Mouse (Mus musculus) forebrain, postnatal 0 days (tissue): Measurements from ENCODE around the gene Zim1. TPM values are rescaled to one million over a fixed set of nuclear protein-coding genes. Genes with fewer than 3 reads are reported as not detected.

Source experiments
- ATAC-seq: fragments of 200-750 bp; cut with Nextera tagmentation; 2 replicates; pipeline ENCODE4 v1.8.0; 2017; ENCODE audit warnings: mild to moderate bottlenecking, moderate library complexity
- DNase-seq: peaks from one replicate; pipeline ENCODE4 v3.0.0-alpha.2; 2015
- H3K27ac ChIP-seq: fragments of 300-500 bp; sonication (generic); 2 replicates; pipeline ENCODE4 v1.5.1; 2014; ENCODE audit warnings: low read depth, mild to moderate bottlenecking, antibody characterized with exemption, low read length, moderate library complexity, mixed read lengths
- H3K27me3 ChIP-seq: fragments of 300-500 bp; sonication (generic); 2 replicates; pipeline ENCODE4 v1.6.1; 2014; ENCODE audit warnings: mild to moderate bottlenecking, low read length, mixed read lengths; ENCODE audit not compliant: insufficient read depth
- H3K36me3 ChIP-seq: fragments of 300-500 bp; sonication (generic); 2 replicates; pipeline ENCODE4 v1.6.1; 2014; ENCODE audit warnings: mild to moderate bottlenecking, moderate library complexity; ENCODE audit not compliant: insufficient read depth
- H3K4me1 ChIP-seq: fragments of 300-500 bp; sonication (generic); 2 replicates; pipeline ENCODE4 v1.6.1; 2014; ENCODE audit warnings: antibody characterized with exemption; ENCODE audit not compliant: insufficient read depth
- H3K4me2 ChIP-seq: fragments of 300-500 bp; sonication (generic); 2 replicates; pipeline ENCODE4 v1.6.1; 2014; ENCODE audit warnings: low read depth, mild to moderate bottlenecking, moderate library complexity
- H3K4me3 ChIP-seq: fragments of 300-500 bp; sonication (generic); 2 replicates; pipeline ENCODE4 v1.5.1; 2014; ENCODE audit warnings: low read depth, low read length, mixed read lengths
- H3K9ac ChIP-seq: fragments of 300-500 bp; sonication (generic); 2 replicates; pipeline ENCODE4 v1.6.1; 2014; ENCODE audit warnings: mild to moderate bottlenecking
- H3K9me3 ChIP-seq: fragments of 300-500 bp; sonication (generic); 2 replicates; pipeline ENCODE4 v1.6.1; 2016; ENCODE audit warnings: low read length
- CTCF ChIP-seq: sonication (generic); IDR thresholded peaks from 2 replicates; pipeline ENCODE4 v1.5.1; 2016; ENCODE audit warnings: antibody characterized with exemption, control low read depth, low read depth
- WGBS: fragments of 180-500 bp; shearing (Covaris S2); extraction: QIAGEN DNeasy Blood & Tissue Kit; methylation state at CpG from one replicate; pipeline ENCODE4 v1.1.7; 2014; 5-methylcytosine and 5-hydroxymethylcytosine counted together
- polyA plus RNA-seq: library from polyadenylated mRNA; unstranded; fragments of >200 nt; fragmentation: Nextera tagmentation; extraction: Ambion mirVana; gene quantifications from 2 replicates; pipeline ENCODE4 v1.2.1, GENCODE M21; 2015
- total RNA-seq: library from RNA; depleted of rRNA; stranded (reverse); fragments of >200 nt; gene quantifications from 2 replicates; pipeline ENCODE4 v1.2.3, GENCODE M21; 2014

The Zim1 gene
- total and polyA plus RNA-seq, 2 experiments from 2014 or later, result 4.7 to 29.1 TPM

DNA sequence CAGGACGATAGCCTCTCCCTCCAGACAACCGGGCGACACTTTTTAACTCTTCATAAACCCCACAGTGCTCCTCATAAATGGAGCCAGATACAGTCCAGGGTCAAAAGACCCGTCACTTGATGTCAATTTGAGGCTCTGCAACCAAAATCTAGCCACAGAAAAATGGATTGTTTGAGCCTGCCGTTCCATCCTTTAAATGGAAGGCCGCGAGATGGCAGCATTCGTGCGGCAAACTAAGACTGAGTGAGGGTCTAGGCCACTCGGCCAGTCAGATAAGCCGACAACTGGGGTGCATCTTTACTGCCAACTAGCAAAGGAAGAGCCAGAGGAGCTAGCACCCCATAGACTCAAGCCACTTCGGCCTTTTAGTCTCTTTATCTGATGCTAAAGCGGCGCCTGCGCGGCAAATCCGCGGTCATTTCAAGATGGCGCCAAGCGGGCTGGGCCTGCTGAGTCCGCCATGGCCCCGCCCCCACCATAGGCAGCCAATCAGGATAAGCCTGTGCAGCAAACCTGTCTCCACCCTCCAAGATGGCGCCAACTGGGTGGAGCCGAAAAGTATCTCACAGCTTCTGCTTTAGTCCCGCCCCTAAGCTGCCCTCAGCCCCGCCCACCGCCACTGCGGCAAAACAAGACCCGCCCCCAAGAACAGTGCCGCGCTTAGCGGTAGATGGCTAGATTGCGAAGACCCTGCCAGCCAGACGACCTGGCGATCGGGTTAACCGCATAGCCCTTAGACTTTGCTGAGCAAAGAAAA is 33.0 kb upstream of the Zim1 start:
- ATAC-seq, result peak; percentile 32
- Histone ChIP-seq H3K27ac (peak overlapping the region; percentile 92), H3K27me3 (no peaks in the 10 kb centered on the region), H3K9ac (peak overlapping the region; percentile 72), H3K4me2 (peak overlapping the region; percentile 52), H3K4me1 (no peaks in the 10 kb centered on the region), H3K36me3 (peaks cover 7% of the 10 kb centered on the region), H3K9me3 (0 out of 2 replicates have a peak, but pooled peaks cover 7% of the 10 kb centered on the region), H3K4me3 (peak overlapping the region; percentile 54)
- 51% methylated on average over 37 of the region's 37 CpGs for WGBS
- peak; percentile 54 for TF ChIP-seq CTCF
- DNase-seq, result peak; percentile 95

GRCm38 (mm10) chr7:6728263-6728931 is 32.1 kb upstream of the Zim1 start:
- ATAC-seq (peak; percentile 73), DNase-seq (peak; percentile 97)
- peak overlapping the region; percentile 52 for H3K4me2 ChIP-seq
- no peaks in the 10 kb centered on the region for H3K27me3 ChIP-seq
- H3K9ac ChIP-seq, result peak overlapping the region; percentile 56
- no peaks in the 10 kb centered on the region for H3K4me1 ChIP-seq
- peak overlapping the region; percentile 54 for H3K4me3 ChIP-seq
- WGBS, result 41% methylated on average over 19 of the region's 19 CpGs
- no peak for TF ChIP-seq CTCF
- peaks cover 7% of the 10 kb centered on the region for H3K36me3 ChIP-seq
- H3K27ac ChIP-seq, result peak overlapping the region; percentile 92
- H3K9me3 ChIP-seq, result 0 out of 2 replicates have a peak, but pooled peaks cover 7% of the 10 kb centered on the region

DNA sequence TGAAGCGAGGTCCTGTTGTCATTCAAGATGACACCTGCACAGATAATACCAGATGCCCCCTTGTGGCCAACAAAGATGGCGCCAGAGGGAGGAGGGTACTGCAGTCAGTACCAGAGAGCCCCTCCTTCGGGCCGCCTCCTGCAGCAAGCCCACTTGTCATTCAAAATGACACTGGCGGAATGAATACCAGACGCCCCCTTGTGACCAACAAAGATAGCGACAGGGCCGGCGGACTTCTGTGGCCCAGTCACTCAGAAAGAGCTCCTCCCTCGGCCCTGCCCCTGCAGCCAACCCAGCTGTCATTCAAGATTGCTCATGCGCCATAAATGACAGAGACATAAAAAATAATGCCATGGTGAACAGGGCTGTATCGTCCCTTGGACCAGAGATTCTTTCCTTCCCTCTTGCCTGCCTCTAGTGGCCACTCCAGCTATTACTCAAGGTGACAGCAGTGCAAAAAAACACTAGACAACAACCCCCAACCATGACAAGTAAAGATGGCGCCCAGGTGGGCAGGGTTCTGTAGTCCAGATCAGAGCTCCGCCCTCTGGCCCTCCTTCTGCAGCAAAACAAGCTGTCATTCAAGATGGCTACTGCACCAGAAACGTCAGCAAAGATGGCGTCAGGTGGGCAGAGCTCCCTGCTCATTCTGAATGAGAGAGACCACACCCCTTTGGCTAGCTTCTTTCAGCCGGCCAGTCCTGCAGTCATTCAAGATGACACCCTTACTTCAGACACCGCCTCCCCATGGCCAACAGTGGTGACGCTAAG is 31.3 kb upstream of the Zim1 start:
- peak; percentile 66 for TF ChIP-seq CTCF
- peak; percentile 93 for DNase-seq
- Histone ChIP-seq H3K36me3 (peaks cover 7% of the 10 kb centered on the region), H3K4me2 (peak overlapping the region; percentile 52), H3K9me3 (0 out of 2 replicates have a peak, but pooled peaks cover 7% of the 10 kb centered on the region), H3K4me3 (peak overlapping the region; percentile 54), H3K27me3 (no peaks in the 10 kb centered on the region), H3K4me1 (no peaks in the 10 kb centered on the region), H3K27ac (peak overlapping the region; percentile 92), H3K9ac (peak overlapping the region; percentile 45)
- peak; percentile 64 for ATAC-seq
- WGBS, result 56% methylated on average over 19 of the region's 19 CpGs

DNA sequence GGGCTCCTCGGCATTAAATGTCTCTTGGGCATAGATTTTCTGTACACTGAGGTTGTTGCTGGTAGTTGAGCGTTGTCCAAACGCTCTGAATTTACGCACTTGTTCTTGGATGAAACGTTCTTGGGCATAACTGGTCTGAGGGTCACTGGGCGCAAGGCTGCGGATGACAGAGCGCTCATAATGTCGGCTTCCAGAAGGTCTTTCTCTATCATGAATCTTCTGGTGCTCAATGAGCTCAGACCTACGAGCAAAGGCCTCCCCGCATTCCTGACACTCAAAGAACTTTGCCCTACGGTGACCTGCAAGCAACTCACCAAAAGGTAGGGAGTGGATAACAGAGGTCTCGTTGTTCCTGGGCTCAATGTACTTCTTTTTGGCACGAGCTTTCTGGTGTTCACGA is 13.1 kb upstream of the Zim1 start:
- no peak overlapping the region for H3K4me3 ChIP-seq
- peaks cover 52% of the 10 kb centered on the region for H3K36me3 ChIP-seq

GRCm38 (mm10) chr7:6708451-6709180 is 12.4 kb upstream of the Zim1 start:
- DNase-seq, result no peak
- TF ChIP-seq CTCF, result no peak
- 83% methylated on average over 17 of the region's 17 CpGs for WGBS
- no peak for ATAC-seq
- Histone ChIP-seq H3K4me2 (no peak overlapping the region), H3K9me3 (no peaks in the 10 kb centered on the region), H3K36me3 (peaks cover 52% of the 10 kb centered on the region), H3K27me3 (no peaks in the 10 kb centered on the region), H3K4me1 (no peaks in the 10 kb centered on the region), H3K9ac (no peak overlapping the region), H3K27ac (no peak overlapping the region), H3K4me3 (no peak overlapping the region)

More for the DNA sequence above, 13.1 kb upstream of the Zim1 start:
- no peaks in the 10 kb centered on the region for H3K9me3 ChIP-seq
- 95% methylated on average over 15 of the region's 15 CpGs for WGBS
- no peak overlapping the region for H3K27ac ChIP-seq
- no peak for ATAC-seq
- no peaks in the 10 kb centered on the region for H3K27me3 ChIP-seq
- no peak for TF ChIP-seq CTCF
- no peak for DNase-seq
- no peak overlapping the region for H3K9ac ChIP-seq
- H3K4me2 ChIP-seq, result no peak overlapping the region
- no peaks in the 10 kb centered on the region for H3K4me1 ChIP-seq

DNA sequence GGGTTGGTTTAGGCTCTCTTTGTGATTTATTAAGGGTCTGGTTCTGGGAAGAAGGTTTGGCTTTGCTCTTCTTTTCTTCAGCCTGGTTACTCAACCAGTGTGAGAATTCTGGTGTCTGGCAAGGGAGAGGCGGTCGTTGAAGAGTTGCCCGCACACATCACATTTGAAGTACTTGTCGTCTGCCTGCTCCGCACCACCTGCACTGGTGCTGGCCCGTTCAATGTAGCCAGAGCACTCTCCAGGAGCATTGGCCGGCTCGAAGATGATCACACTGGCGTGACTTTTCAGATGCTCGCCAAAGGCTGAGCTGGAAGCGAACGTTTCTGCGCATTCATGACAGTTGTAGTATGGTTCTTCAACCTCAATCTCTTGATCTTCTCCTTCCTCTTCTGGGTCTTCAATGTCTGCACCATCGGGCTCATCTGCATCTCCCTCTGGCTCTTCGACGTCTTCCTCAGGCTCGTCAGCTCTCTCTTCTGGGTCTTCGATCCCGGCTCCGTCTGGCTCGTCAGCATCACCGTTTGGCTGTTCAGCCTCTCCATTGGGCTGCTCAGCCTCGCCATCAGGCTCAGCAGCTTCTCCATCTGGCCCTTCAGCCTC is 11.3 kb upstream of the Zim1 start:
- ATAC-seq (no peak), DNase-seq (no peak)
- Histone ChIP-seq H3K4me3 (no peak overlapping the region), H3K9me3 (no peaks in the 10 kb centered on the region), H3K4me2 (no peak overlapping the region), H3K9ac (no peak overlapping the region), H3K27me3 (no peaks in the 10 kb centered on the region), H3K36me3 (peaks cover 44% of the 10 kb centered on the region), H3K4me1 (no peaks in the 10 kb centered on the region), H3K27ac (no peak overlapping the region)
- WGBS, result 95% methylated on average over 23 of the region's 23 CpGs
- TF ChIP-seq CTCF, result no peak
